Mouse (Mus musculus) liver, postnatal 0 days (tissue): ENCODE data around the gene Stard3nl. TPM values are rescaled to one million over a fixed set of nuclear protein-coding genes. Genes with fewer than 3 reads are reported as not detected.
A peak's percentile ranks its signal among the peaks of the same experiment; 100 is the strongest.

Experiments
- ATAC-seq: fragments of 200-750 bp; cut with Nextera tagmentation; 2 replicates; pipeline ENCODE4 v1.8.0; 2017; ENCODE audit warnings: mild to moderate bottlenecking, moderate library complexity
- DNase-seq: peaks from one replicate; pipeline ENCODE4 v3.0.0-alpha.2; 2016
- H3K27ac ChIP-seq: fragments of 300-500 bp; sonication (generic); 2 replicates; pipeline ENCODE4 v1.5.1; 2014; ENCODE audit warnings: antibody characterized with exemption, moderate library complexity, mild to moderate bottlenecking, low read depth
- H3K27me3 ChIP-seq: fragments of 300-500 bp; sonication (generic); 2 replicates; pipeline ENCODE4 v1.6.1; 2014; ENCODE audit warnings: low read length, control low read depth, mixed read lengths; ENCODE audit not compliant: insufficient read depth
- H3K36me3 ChIP-seq: fragments of 300-500 bp; sonication (generic); replicated peaks from 2 replicates; pipeline ENCODE4 v1.6.1; 2014; ENCODE audit warnings: mild to moderate bottlenecking, control low read depth, low read length, moderate library complexity, mixed read lengths; ENCODE audit not compliant: insufficient read depth
- H3K4me1 ChIP-seq: fragments of 300-500 bp; sonication (generic); 2 replicates; pipeline ENCODE4 v1.6.1; 2014; ENCODE audit warnings: antibody characterized with exemption, mild to moderate bottlenecking, control low read depth; ENCODE audit not compliant: insufficient read depth
- H3K4me2 ChIP-seq: fragments of 300-500 bp; sonication (generic); 2 replicates; pipeline ENCODE4 v1.6.1; 2014; ENCODE audit warnings: low read depth, mild to moderate bottlenecking, low read length, moderate library complexity, mixed read lengths
- H3K4me3 ChIP-seq: fragments of 300-500 bp; sonication (generic); 2 replicates; pipeline ENCODE4 v1.5.1; 2014; ENCODE audit warnings: low read depth, low read length
- H3K9ac ChIP-seq: fragments of 300-500 bp; sonication (generic); replicated peaks from 2 replicates; pipeline ENCODE4 v1.6.1; 2014; ENCODE audit warnings: mild to moderate bottlenecking, moderate library complexity
- H3K9me3 ChIP-seq: fragments of 300-500 bp; sonication (generic); 2 replicates; pipeline ENCODE4 v1.6.1; 2016; ENCODE audit warnings: mild to moderate bottlenecking, control low read depth, low read length, mixed read lengths
- CTCF ChIP-seq: sonication (generic); IDR thresholded peaks from 2 replicates; pipeline ENCODE4 v1.5.1; 2016; ENCODE audit warnings: antibody characterized with exemption, low read depth
- EP300 ChIP-seq: IDR thresholded peaks from 2 replicates; pipeline ENCODE4 v1.6.1; 2016; ENCODE audit warnings: antibody characterized with exemption, low read depth, mild to moderate bottlenecking
- WGBS: fragments of 180-500 bp; shearing (Covaris S2); extraction: QIAGEN DNeasy Blood & Tissue Kit; methylation state at CpG from one replicate; pipeline ENCODE4 v1.1.7; 2014; ENCODE audit not compliant: insufficient replicate concordance; 5-methylcytosine and 5-hydroxymethylcytosine counted together
- polyA plus RNA-seq: library from polyadenylated mRNA; unstranded; fragments of >200 nt; fragmentation: Nextera tagmentation; extraction: Ambion mirVana; gene quantifications from 2 replicates; pipeline ENCODE4 v1.2.1, GENCODE M21; 2015

Stard3nl gene
- polyA plus RNA-seq, 1 experiment from 2014 or later, result 19.5 TPM

- no peak overlapping the region for H3K27ac ChIP-seq
- H3K27me3 ChIP-seq, result no peaks in the 10 kb centered on the region
- WGBS, result 60% methylated on average over 4 of the region's 4 CpGs
- H3K4me1 ChIP-seq, result no peaks in the 10 kb centered on the region
- no peaks in the 10 kb centered on the region for H3K36me3 ChIP-seq
- H3K9me3 ChIP-seq, result no peaks in the 10 kb centered on the region
- no peak overlapping the region for H3K9ac ChIP-seq
- H3K4me2 ChIP-seq, result no peak overlapping the region
- ATAC-seq (no peak), DNase-seq (no peak)
- H3K4me3 ChIP-seq, result no peak overlapping the region
- TF ChIP-seq CTCF, result no peak
These were observed 22.4 kb upstream of the Stard3nl start for GRCm38 (mm10) chr13:19417885-19418521.

- peak overlapping the region; percentile 11; the same call in 1 of the 2 replicates for H3K27ac ChIP-seq
- ATAC-seq (no peak), DNase-seq (peak; percentile 15)
- no peak overlapping the region for H3K4me3 ChIP-seq
- 57% methylated on average over 8 of the region's 8 CpGs for WGBS
- no peaks in the 10 kb centered on the region for H3K9me3 ChIP-seq
- H3K27me3 ChIP-seq, result no peaks in the 10 kb centered on the region
- no peaks in the 10 kb centered on the region for H3K36me3 ChIP-seq
- no peak overlapping the region for H3K9ac ChIP-seq
- TF ChIP-seq EP300 (no peak), CTCF (no peak)
- no peaks in the 10 kb centered on the region for H3K4me1 ChIP-seq
- no peak overlapping the region for H3K4me2 ChIP-seq
These were observed 20.4 kb upstream of the Stard3nl start for GRCm38 (mm10) chr13:19415894-19416531.

GRCm38 (mm10) chr13:19415337-19415736 is 19.7 kb upstream of the Stard3nl start:
- no peak overlapping the region for H3K27ac ChIP-seq
- TF ChIP-seq EP300, result no peak
- TF ChIP-seq CTCF, result no peak
- ATAC-seq (no peak), DNase-seq (no peak)
- no peak overlapping the region for H3K4me3 ChIP-seq
- WGBS, result 82% methylated on average over 1 of the region's 1 CpGs
- H3K36me3 ChIP-seq, result no peaks in the 10 kb centered on the region
- no peaks in the 10 kb centered on the region for H3K27me3 ChIP-seq
- no peaks in the 10 kb centered on the region for H3K9me3 ChIP-seq
- no peak overlapping the region for H3K4me2 ChIP-seq
- no peak overlapping the region for H3K9ac ChIP-seq
- no peaks in the 10 kb centered on the region for H3K4me1 ChIP-seq

- TF ChIP-seq EP300 (no peak), CTCF (no peak)
- WGBS, result 68% methylated on average over 2 of the region's 2 CpGs
- H3K4me2 ChIP-seq, result no peak overlapping the region
These were observed 16.8 kb upstream of the Stard3nl start for GRCm38 (mm10) chr13:19412334-19412939.

GRCm38 (mm10) chr13:19411886-19412285 is 16.3 kb upstream of the Stard3nl start:
- TF ChIP-seq CTCF (no peak), EP300 (no peak)
- no peaks in the 10 kb centered on the region for H3K9me3 ChIP-seq
- H3K4me2 ChIP-seq, result no peak overlapping the region
- H3K4me1 ChIP-seq, result no peaks in the 10 kb centered on the region
- H3K9ac ChIP-seq, result no peak overlapping the region
- WGBS, result 74% methylated on average over 5 of the region's 5 CpGs
- H3K27ac ChIP-seq, result no peak overlapping the region
- no peak overlapping the region for H3K4me3 ChIP-seq
- ATAC-seq (no peak), DNase-seq (no peak)
- no peaks in the 10 kb centered on the region for H3K36me3 ChIP-seq
- H3K27me3 ChIP-seq, result no peaks in the 10 kb centered on the region

More at GRCm38 (mm10) chr13:19412334-19412939, 16.8 kb upstream of the Stard3nl start:
- ATAC-seq (no peak), DNase-seq (no peak)
- Histone ChIP-seq H3K27ac (no peak overlapping the region), H3K9me3 (no peaks in the 10 kb centered on the region), H3K9ac (no peak overlapping the region), H3K36me3 (no peaks in the 10 kb centered on the region), H3K4me1 (no peaks in the 10 kb centered on the region), H3K27me3 (no peaks in the 10 kb centered on the region), H3K4me3 (no peak overlapping the region)

- Histone ChIP-seq H3K4me3 (no peak overlapping the region), H3K4me1 (no peaks in the 10 kb centered on the region), H3K9me3 (no peaks in the 10 kb centered on the region), H3K27ac (no peak overlapping the region), H3K36me3 (no peaks in the 10 kb centered on the region), H3K9ac (no peak overlapping the region), H3K4me2 (no peak overlapping the region), H3K27me3 (no peaks in the 10 kb centered on the region)
- no peak for DNase-seq
- TF ChIP-seq EP300 (no peak), CTCF (no peak)
- WGBS, result 65% methylated on average over 4 of the region's 4 CpGs
- no peak for ATAC-seq
These were observed 15.1 kb upstream of the Stard3nl start for GRCm38 (mm10) chr13:19410694-19411093.
